Mouse (Mus musculus) c-Kit-positive CD71-negative TER-119-negative erythroid progenitor cells, embryonic 14.5 days (primary cell): ENCODE data around the gene Paxbp1.

ENCODE experiments used
- DNase-seq: peaks from one replicate; pipeline ENCODE4 v3.0.0-alpha.2; 2013; ENCODE audit warnings: low read depth

Paxbp1 gene

DNA sequence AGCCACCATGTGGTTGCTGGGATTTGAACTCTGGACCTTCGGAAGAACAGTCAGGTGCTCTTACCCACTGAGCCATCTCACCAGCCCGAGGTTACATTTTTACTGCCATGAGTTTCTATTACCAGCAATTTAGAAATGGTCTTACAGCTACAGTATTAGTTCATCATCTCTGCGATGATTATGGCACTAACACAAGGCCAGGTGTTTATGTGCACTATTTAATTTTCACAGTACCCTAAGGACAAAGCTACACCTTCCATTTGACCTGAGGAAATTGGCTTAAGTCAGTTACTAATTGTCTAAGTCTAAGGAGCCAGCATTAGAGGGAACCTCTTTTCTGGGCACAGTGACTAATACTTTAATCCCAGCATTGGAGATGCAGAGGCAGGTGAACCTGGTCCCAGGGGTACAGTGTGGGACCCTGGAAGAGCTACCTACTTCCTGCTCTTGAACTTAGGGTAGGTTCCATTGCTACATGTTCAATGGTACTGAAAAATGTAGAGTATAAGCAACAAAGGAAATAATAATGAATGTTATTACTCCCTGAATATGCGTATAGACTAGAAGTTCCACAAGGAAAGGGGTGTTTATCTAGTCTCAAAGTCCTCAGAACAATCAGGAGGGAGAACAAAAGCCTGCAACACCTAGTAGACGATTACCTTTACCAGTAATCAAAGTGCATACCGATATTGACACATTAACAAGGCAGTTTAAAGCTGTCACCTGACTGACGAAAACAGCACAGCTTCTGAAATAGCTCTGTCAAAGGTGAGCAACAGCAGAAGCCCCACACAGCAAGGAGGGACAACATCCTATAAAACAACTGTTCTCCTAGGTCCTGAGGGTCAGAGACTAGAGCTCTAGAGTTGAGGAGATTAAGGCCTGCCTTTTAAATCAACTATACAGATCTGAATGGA is 47.8 kb downstream of the Paxbp1 start:
- no peak for DNase-seq

DNA sequence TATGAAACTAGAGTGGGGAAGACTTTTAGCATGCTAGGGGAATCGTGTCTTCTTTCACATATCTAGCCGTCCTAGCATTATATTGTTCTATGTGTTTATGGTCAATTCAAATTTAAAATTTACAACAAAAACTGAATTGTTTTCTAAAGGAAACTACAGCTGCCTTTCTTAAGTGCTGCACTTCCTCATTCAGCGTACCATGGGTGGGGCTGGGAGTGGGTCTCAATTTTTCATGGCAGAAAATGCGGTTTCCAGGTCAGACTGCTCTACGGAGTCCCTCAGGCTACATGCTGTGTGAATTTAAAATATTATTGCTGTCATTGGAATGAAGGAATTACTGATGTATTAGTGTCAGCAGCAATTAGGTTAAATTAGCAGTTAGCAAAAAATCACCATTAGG is 48.8 kb downstream of the Paxbp1 start:
- no peak for DNase-seq

DNA sequence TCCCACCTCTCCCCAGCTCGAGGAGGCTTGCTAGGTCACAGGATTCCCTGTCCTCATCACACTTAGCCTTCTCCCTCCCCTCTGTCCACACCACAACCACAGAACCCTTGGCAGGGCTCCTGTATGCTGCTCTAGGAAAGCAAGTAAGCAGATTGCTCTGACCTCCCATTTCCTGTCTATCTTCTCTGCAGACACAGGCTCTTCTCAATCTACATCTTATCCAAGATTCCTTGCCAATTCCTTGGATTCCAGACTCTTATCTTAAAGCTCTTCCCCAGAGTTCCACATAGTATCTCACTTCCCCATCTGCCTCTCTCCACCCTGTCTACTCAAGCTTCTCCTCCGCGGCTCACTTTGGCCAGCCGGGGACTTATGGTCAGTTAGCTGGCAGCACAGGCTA is 49.3 kb downstream of the Paxbp1 start:
- no peak for DNase-seq

DNA sequence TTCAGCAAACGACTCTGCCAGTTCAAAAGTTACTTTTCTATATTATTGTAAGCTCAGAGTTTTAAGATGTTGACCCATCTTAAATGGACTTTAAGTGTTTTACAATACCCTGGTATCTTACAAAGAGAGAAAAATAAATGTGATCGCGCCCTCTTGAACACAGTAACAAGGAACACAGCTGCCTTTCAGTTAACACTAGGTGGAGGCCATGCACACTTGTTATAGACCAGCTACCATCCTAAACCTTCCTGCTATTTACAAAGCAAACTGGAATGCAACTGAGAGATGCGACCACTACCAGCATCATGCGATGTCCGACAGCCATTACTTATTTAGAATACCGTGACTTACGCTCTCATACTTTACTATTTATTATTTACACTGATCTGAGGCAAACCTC is 55.2 kb downstream of the Paxbp1 start:
- DNase-seq = no peak

DNA sequence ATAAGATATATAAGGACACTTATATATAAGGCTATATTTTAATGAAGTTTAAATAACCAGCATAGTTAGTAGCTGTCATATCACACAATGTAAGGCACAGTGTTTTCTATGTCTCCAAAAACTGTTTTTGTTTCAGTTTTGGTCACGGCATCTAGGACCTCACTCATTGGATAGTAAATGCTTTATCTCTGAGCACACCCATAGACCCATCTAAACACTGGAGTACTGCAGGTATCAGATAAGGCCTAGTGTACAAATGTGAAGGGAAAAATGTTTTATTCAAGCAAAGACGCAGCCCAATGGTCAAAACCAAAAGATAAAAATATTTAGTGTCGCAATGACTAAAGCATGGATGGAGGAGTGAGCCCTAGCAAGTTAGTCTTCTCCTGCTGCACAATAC is 55.7 kb downstream of the Paxbp1 start:
- no peak for DNase-seq

DNA sequence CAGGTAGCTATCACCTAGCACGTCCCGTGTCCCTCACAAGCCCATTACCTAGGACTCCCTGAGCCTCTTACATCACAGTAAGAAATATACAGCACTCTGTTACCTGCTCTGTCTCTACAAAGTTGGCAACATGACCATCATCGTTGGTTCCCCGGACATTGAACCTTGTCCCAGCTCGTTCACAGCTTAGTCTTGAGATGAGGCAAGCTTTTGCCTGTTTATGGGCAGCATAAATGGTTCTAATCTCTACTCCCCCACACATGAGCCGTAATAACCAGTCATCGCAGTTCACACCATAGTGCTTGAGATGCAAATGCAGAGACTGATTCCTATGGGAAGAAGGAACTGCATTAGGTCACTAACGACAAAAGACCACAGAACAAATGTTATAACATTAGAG is 56.3 kb downstream of the Paxbp1 start:
- DNase-seq = no peak

DNA sequence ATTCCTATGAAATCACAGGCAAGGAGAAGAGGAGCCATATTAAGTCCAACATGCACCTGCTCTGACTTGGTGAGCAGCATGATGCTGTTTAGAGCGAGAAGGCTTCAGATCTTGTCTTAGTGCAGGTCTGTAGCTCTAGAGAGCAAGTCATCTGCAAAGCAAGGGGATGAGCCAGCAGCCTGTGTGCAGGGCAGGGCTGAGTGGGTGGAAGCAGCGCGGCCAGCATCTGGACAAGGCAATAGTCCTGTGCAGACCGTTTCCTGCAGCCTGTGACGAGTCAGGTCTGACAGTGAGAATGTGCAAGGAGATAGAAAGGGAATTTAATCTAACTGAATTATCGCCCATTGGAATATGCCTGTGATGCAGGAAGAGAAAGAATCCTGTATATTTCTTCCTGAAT is 73.3 kb downstream of the Paxbp1 start:
- DNase-seq = no peak

DNA sequence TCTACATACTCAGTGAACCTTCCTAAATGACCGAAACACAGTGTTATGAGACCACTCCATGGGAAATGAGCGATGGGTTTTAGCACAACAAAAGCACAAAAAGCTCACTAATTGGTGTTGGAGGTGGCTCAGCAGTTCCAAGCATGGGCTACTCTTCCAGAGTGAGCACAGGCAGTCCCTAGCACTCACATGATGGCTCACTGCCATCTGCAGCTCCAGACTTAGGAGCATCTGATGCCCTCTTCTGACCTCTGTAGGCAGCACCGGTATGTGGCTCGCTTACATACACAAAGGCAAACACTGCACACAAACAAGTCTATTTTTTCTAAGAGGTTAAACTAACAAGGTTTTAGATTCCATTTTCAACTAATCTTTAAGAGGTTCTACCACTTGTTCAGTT is 78.1 kb downstream of the Paxbp1 start:
- no peak for DNase-seq

DNA sequence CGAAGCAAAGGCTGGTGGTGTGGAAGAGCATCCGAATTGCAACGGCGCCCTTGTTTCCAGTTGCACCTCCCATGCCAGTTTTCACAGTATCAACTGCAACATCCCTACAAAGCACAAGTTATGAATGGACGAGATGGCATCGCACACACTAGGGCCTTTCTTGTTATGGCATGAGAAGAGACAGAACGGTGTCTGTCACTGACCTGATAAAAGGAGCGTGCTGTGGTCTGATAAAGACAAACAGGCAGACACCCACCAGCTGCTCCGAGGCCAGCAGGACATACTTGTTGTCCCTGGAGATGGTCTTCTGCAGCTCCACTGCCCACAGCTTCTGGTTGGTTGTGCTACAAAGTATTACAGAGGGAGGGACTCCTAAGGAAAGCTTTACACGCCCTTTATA is 80.0 kb downstream of the Paxbp1 start:
- no peak for DNase-seq
